Mouse (Mus musculus) brain, embryonic 14.5 days (tissue): Measurements from ENCODE around the gene Pmel.

Experiments used
- CTCF ChIP-seq: fragments of 200-500 bp; IDR thresholded peaks from 2 replicates; pipeline ENCODE4 v1.5.1; 2012; ENCODE audit warnings: inconsistent platforms, mild to moderate bottlenecking, moderate library complexity, borderline replicate concordance; ENCODE audit not compliant: insufficient read depth, insufficient read length; ENCODE audit errors: extremely low read depth
- POLR2A ChIP-seq: fragments of 200-500 bp; IDR thresholded peaks from 2 replicates; pipeline ENCODE4 v1.6.1; 2012; ENCODE audit warnings: mild to moderate bottlenecking, inconsistent platforms, borderline replicate concordance; ENCODE audit not compliant: poor library complexity, insufficient read depth, insufficient read length, severe bottlenecking; ENCODE audit errors: extremely low read depth

- no peak for TF ChIP-seq POLR2A
- TF ChIP-seq CTCF = no peak
These were observed 11.9 kb downstream of the Pmel start for GRCm38 (mm10) chr10:128715559-128716537.
